Comparison of ENCODE assay signal across 21 mouse cellular contexts in genomic region chr11:113346895-113347514, GRCm38 (mm10).
A peak's percentile ranks its signal among the peaks of the same experiment; 100 is the strongest.
DNase-seq lines count a peak whose midpoint lies in the region; ATAC-seq lines count a peak whose summit lies in the region.
"Had no signal": no experiment of that assay in that cellular context is flagged by ENCODE, and none has a peak within 500 bp of the region (broad histone marks: within the 10 kb centered on the region; RNA-seq: fewer than 3 reads in every experiment).

No protein-coding gene starts in this region.

- H3K4me1 ChIP-seq in forebrain, embryonic 13.5 days, result peaks cover 14% of the 10 kb centered on the region
- H3K4me1 ChIP-seq in forebrain, embryonic 12.5 days, result peaks cover 27% of the 10 kb centered on the region
- peaks cover 16% of the 10 kb centered on the region for H3K4me1 ChIP-seq in hindbrain, embryonic 15.5 days (replicated peaks)
- peaks cover 12% of the 10 kb centered on the region for H3K4me1 ChIP-seq in midbrain, embryonic 16.5 days (ENCODE audit: control insufficient read depth, insufficient read depth, low read length)
- H3K4me1 ChIP-seq: heart, embryonic 15.5 days had no signal

- ATAC-seq in forebrain, embryonic 13.5 days, result no peak
- no peak for ATAC-seq in forebrain, embryonic 12.5 days (ENCODE audit: low FRiP score)
- 0 out of 2 replicates have a peak, but pooled peaks have one; percentile 46 for ATAC-seq in hindbrain, embryonic 15.5 days (ENCODE audit: low FRiP score, low read depth)
- peak; percentile 49; the same call in 1 of the 2 replicates for ATAC-seq in midbrain, embryonic 16.5 days
- ATAC-seq: activated CD4-positive, CD25-positive, alpha-beta regulatory T cell, adult 4 months; CD4-positive, CD25-positive, alpha-beta regulatory T cell, adult 4 months; intestine, embryonic 16.5 days had no signal

- peaks cover 13% of the 10 kb centered on the region; the same call in 1 of the 2 replicates for H3K9me3 ChIP-seq in forebrain, embryonic 13.5 days (replicated peaks)
- peaks cover 12% of the 10 kb centered on the region for H3K9me3 ChIP-seq in forebrain, embryonic 12.5 days
- no peaks in the 10 kb centered on the region for H3K9me3 ChIP-seq in hindbrain, embryonic 15.5 days
- 0 out of 2 replicates have a peak, but pooled peaks cover 2% of the 10 kb centered on the region for H3K9me3 ChIP-seq in midbrain, embryonic 16.5 days (replicated peaks; ENCODE audit: control insufficient read depth, low read length, poor library complexity, severe bottlenecking)

- DNase-seq in MN1 (ENCODE audit: low spot score), result peak; percentile 42
- no peak for DNase-seq in embryo, embryonic 10.5 days (ENCODE audit: low spot score)
- no peak for DNase-seq in lung, postnatal 10 days
- DNase-seq: adrenal gland, postnatal 10 days; cerebellum, postnatal 10 days; embryo, embryonic 11 days; gastrocnemius, postnatal 14 days; heart, adult 2 months; heart, postnatal 4 days; lung, adult 2 months; lung, postnatal 36 days; thymus, postnatal 25 days had no signal

- 63% methylated on average over 9 of the region's 9 CpGs for WGBS in forebrain, embryonic 13.5 days
- 73% methylated on average over 9 of the region's 9 CpGs for WGBS in forebrain, embryonic 12.5 days
- 46% methylated on average over 9 of the region's 9 CpGs for WGBS in hindbrain, embryonic 15.5 days
- 21% methylated on average over 9 of the region's 9 CpGs for WGBS in midbrain, embryonic 16.5 days

- peak overlapping the region; percentile 21 for H3K27ac ChIP-seq in forebrain, embryonic 13.5 days
- H3K27ac ChIP-seq in forebrain, embryonic 12.5 days, result no peak overlapping the region
- peak overlapping the region; percentile 61 for H3K27ac ChIP-seq in hindbrain, embryonic 15.5 days (replicated peaks)
- H3K27ac ChIP-seq in midbrain, embryonic 16.5 days (ENCODE audit: low read length), result peak overlapping the region; percentile 70
- H3K27ac ChIP-seq: heart, adult 2 months; heart, embryonic 15.5 days had no signal

- no peak overlapping the region for H3K4me2 ChIP-seq in forebrain, embryonic 13.5 days
- H3K4me2 ChIP-seq in forebrain, embryonic 12.5 days, result no peak overlapping the region
- H3K4me2 ChIP-seq in hindbrain, embryonic 15.5 days, result no peak overlapping the region
- no peak overlapping the region for H3K4me2 ChIP-seq in midbrain, embryonic 16.5 days (ENCODE audit: low read length)
- H3K4me2 ChIP-seq: heart, embryonic 15.5 days; liver, embryonic 11.5 days had no signal

- H3K27me3 ChIP-seq in forebrain, embryonic 13.5 days, result no peaks in the 10 kb centered on the region
- 0 out of 2 replicates have a peak, but pooled peaks cover 4% of the 10 kb centered on the region for H3K27me3 ChIP-seq in forebrain, embryonic 12.5 days
- H3K27me3 ChIP-seq in hindbrain, embryonic 15.5 days, result no peaks in the 10 kb centered on the region
- no peaks in the 10 kb centered on the region for H3K27me3 ChIP-seq in midbrain, embryonic 16.5 days (ENCODE audit: control insufficient read depth, insufficient read depth, low read depth, low read length)
- H3K27me3 ChIP-seq: heart, embryonic 15.5 days had no signal

- no peak overlapping the region for H3K4me3 ChIP-seq in forebrain, embryonic 13.5 days
- H3K4me3 ChIP-seq in forebrain, embryonic 12.5 days (replicated peaks), result no peak overlapping the region
- no peak overlapping the region for H3K4me3 ChIP-seq in hindbrain, embryonic 15.5 days
- H3K4me3 ChIP-seq in midbrain, embryonic 16.5 days (ENCODE audit: low read depth, low read length), result no peak overlapping the region
- H3K4me3 ChIP-seq: heart, adult 2 months; heart, embryonic 15.5 days had no signal

- no peak overlapping the region for H3K9ac ChIP-seq in forebrain, embryonic 13.5 days
- H3K9ac ChIP-seq in forebrain, embryonic 12.5 days, result no peak overlapping the region
- no peak overlapping the region for H3K9ac ChIP-seq in hindbrain, embryonic 15.5 days
- H3K9ac ChIP-seq in midbrain, embryonic 16.5 days (ENCODE audit: low read depth, low read length), result peak overlapping the region; percentile 7; the same call in 1 of the 2 replicates
- H3K9ac ChIP-seq: heart, embryonic 15.5 days had no signal

- peaks cover 8% of the 10 kb centered on the region for H3K36me3 ChIP-seq in forebrain, embryonic 13.5 days (ENCODE audit: poor library complexity, severe bottlenecking)
- H3K36me3 ChIP-seq in forebrain, embryonic 12.5 days (replicated peaks), result 0 out of 2 replicates have a peak, but pooled peaks cover 3% of the 10 kb centered on the region
- H3K36me3 ChIP-seq in hindbrain, embryonic 15.5 days, result no peaks in the 10 kb centered on the region
- H3K36me3 ChIP-seq in midbrain, embryonic 16.5 days (ENCODE audit: control insufficient read depth, insufficient read depth, low read length), result no peaks in the 10 kb centered on the region

Comparison
In these comparisons a context has a peak if more than half of its experiments do, and no peak if none do; other contexts are left out.
1. ATAC-seq: peak in hindbrain, embryonic 15.5 days (single experiment) and midbrain, embryonic 16.5 days (single experiment); none in forebrain, embryonic 13.5 days (single experiment) and forebrain, embryonic 12.5 days (single experiment).